ENCODE assay signal across 11 mouse cellular contexts in genomic region chr9:66887960-66888610, GRCm38 (mm10). TPM values are rescaled to one million over a fixed set of nuclear protein-coding genes. Genes with fewer than 3 reads are reported as not detected.
A peak's percentile ranks its signal among the peaks of the same experiment; 100 is the strongest.
DNase-seq lines count a peak whose midpoint lies in the region; ATAC-seq and TF ChIP-seq lines count a peak whose summit lies in the region.
"Had no signal": no experiment of that assay in that cellular context is flagged by ENCODE, and none has a peak within 500 bp of the region (broad histone marks: within the 10 kb centered on the region; RNA-seq: fewer than 3 reads in every experiment).

No protein-coding gene starts in this region.

- DNase-seq in intestine, embryonic 14.5 days (ENCODE audit: low spot score), result no peak
- peak; percentile 46 for DNase-seq in midbrain, embryonic 14.5 days
- DNase-seq in cerebellum, postnatal 10 days, result no peak
- no peak for DNase-seq in layer of hippocampus, adult 8-10 months (ENCODE audit: low spot score in 2 of 2)
- DNase-seq in layer of hippocampus, adult 9-11 months, result no peak
- DNase-seq: adrenal gland, postnatal 14 days; heart, postnatal 14 days had no signal

- no peaks in the 10 kb centered on the region for H3K36me3 ChIP-seq in intestine, embryonic 14.5 days (ENCODE audit: control insufficient read depth, insufficient read depth, low read length)
- no peaks in the 10 kb centered on the region for H3K36me3 ChIP-seq in intestine, postnatal 0 days (ENCODE audit: control insufficient read depth, insufficient read depth)
- no peaks in the 10 kb centered on the region for H3K36me3 ChIP-seq in midbrain, embryonic 14.5 days (ENCODE audit: control insufficient read depth, insufficient read depth, low read length)
- H3K36me3 ChIP-seq: embryonic facial prominence, embryonic 15.5 days had no signal

- H3K4me2 ChIP-seq in intestine, embryonic 14.5 days (ENCODE audit: low read length), result no peak overlapping the region
- H3K4me2 ChIP-seq in intestine, postnatal 0 days (replicated peaks; ENCODE audit: low read depth), result no peak overlapping the region
- no peak overlapping the region for H3K4me2 ChIP-seq in midbrain, embryonic 14.5 days (ENCODE audit: low read length)
- H3K4me2 ChIP-seq: embryonic facial prominence, embryonic 15.5 days had no signal

- TF ChIP-seq CTCF in intestine, postnatal 0 days (IDR thresholded peaks at IDR 0.05; ENCODE audit: low read depth), result no peak

- H3K27ac ChIP-seq in intestine, embryonic 14.5 days (ENCODE audit: low read depth), result 0 out of 2 replicates have a peak overlapping the region, but pooled peaks have one; percentile 18
- no peak overlapping the region for H3K27ac ChIP-seq in intestine, postnatal 0 days (ENCODE audit: low read depth, low read length)
- peak overlapping the region; percentile 28; the same call in 1 of the 2 replicates for H3K27ac ChIP-seq in midbrain, embryonic 14.5 days (replicated peaks; ENCODE audit: low read depth, low read length)
- H3K27ac ChIP-seq: embryonic facial prominence, embryonic 15.5 days had no signal

- WGBS in intestine, embryonic 14.5 days, result 51% methylated on average over 6 of the region's 6 CpGs
- WGBS in intestine, postnatal 0 days, result 53% methylated on average over 6 of the region's 6 CpGs
- WGBS in midbrain, embryonic 14.5 days, result 36% methylated on average over 6 of the region's 6 CpGs

- no peak overlapping the region for H3K9ac ChIP-seq in intestine, embryonic 14.5 days (ENCODE audit: low read length)
- H3K9ac ChIP-seq in intestine, postnatal 0 days (ENCODE audit: low read depth, low read length), result no peak overlapping the region
- no peak overlapping the region for H3K9ac ChIP-seq in midbrain, embryonic 14.5 days (replicated peaks; ENCODE audit: low read length)
- H3K9ac ChIP-seq: embryonic facial prominence, embryonic 15.5 days had no signal

- no peak for ATAC-seq in intestine, embryonic 14.5 days (replicated peaks; ENCODE audit: low FRiP score, low TSS enrichment, low read depth)
- no peak for ATAC-seq in intestine, postnatal 0 days
- peak; percentile 55 for ATAC-seq in activated CD4-positive, CD25-positive, alpha-beta regulatory T cell, adult 4 months
- peak; percentile 33 to 37; a peak in 2 of 4 replicates for ATAC-seq in hematopoietic stem cell, adult 5-6 weeks (replicated peaks in 1 of 2; ENCODE audit: insufficient read depth in 1 of 2, low FRiP score in 2 of 2, low TSS enrichment in 1 of 2, low read depth in 1 of 2, poor library complexity in 2 of 2, severe bottlenecking in 2 of 2)
- no peak for ATAC-seq in midbrain, embryonic 14.5 days (ENCODE audit: low FRiP score, low TSS enrichment)

- no peaks in the 10 kb centered on the region for H3K9me3 ChIP-seq in intestine, embryonic 14.5 days (ENCODE audit: control insufficient read depth, low read length)
- no peaks in the 10 kb centered on the region for H3K9me3 ChIP-seq in intestine, postnatal 0 days (ENCODE audit: control insufficient read depth)
- H3K9me3 ChIP-seq in midbrain, embryonic 14.5 days (ENCODE audit: control insufficient read depth, low read length), result no peaks in the 10 kb centered on the region
- H3K9me3 ChIP-seq: embryonic facial prominence, embryonic 15.5 days had no signal

- no peak overlapping the region for H3K4me3 ChIP-seq in intestine, embryonic 14.5 days (ENCODE audit: low read depth, low read length)
- no peak overlapping the region for H3K4me3 ChIP-seq in intestine, postnatal 0 days (ENCODE audit: low read depth, low read length)
- H3K4me3 ChIP-seq in midbrain, embryonic 14.5 days (replicated peaks; ENCODE audit: low read depth, low read length), result no peak overlapping the region
- H3K4me3 ChIP-seq: embryonic facial prominence, embryonic 15.5 days had no signal

- 0 out of 2 replicates have a peak, but pooled peaks cover 12% of the 10 kb centered on the region for H3K4me1 ChIP-seq in intestine, embryonic 14.5 days (replicated peaks; ENCODE audit: control insufficient read depth, insufficient read depth, low read length)
- H3K4me1 ChIP-seq in intestine, postnatal 0 days (replicated peaks; ENCODE audit: control insufficient read depth, insufficient read depth, low read length), result peaks cover 14% of the 10 kb centered on the region; the same call in 1 of the 2 replicates
- peaks cover 27% of the 10 kb centered on the region for H3K4me1 ChIP-seq in midbrain, embryonic 14.5 days (ENCODE audit: control insufficient read depth, insufficient read depth, low read length)

- no peaks in the 10 kb centered on the region for H3K27me3 ChIP-seq in intestine, embryonic 14.5 days (replicated peaks; ENCODE audit: control insufficient read depth, insufficient read depth, low read length)
- H3K27me3 ChIP-seq in intestine, postnatal 0 days (replicated peaks; ENCODE audit: control insufficient read depth, insufficient read depth, low read length), result no peaks in the 10 kb centered on the region
- H3K27me3 ChIP-seq in midbrain, embryonic 14.5 days (ENCODE audit: control insufficient read depth, insufficient read depth, low read length), result no peaks in the 10 kb centered on the region
- H3K27me3 ChIP-seq: embryonic facial prominence, embryonic 15.5 days had no signal

RNA-seq across cellular contexts. Expression of gene Rab8b, which starts 31.4 kb away (rescaled TPM):
- 26.1 and 30.2 TPM in 2 replicates for polyA plus RNA-seq in intestine, embryonic 14.5 days (2014; fragmentation: Nextera tagmentation; extraction: Ambion mirVana)
- polyA plus RNA-seq in intestine, postnatal 0 days (2015; fragmentation: Nextera tagmentation; extraction: Ambion mirVana), result 16.2 and 18.9 TPM in 2 replicates
- polyA plus RNA-seq in activated CD4-positive, CD25-positive, alpha-beta regulatory T cell, adult 4 months (2017; shearing (Covaris generic)), result 100 to 1,000 TPM; 157 to 180 TPM
- 99.3 and 118 TPM in 2 replicates for total RNA-seq in hematopoietic stem cell, adult 5-6 weeks (2017)
- 20.8 and 27.6 TPM in 2 replicates for polyA plus RNA-seq in midbrain, embryonic 14.5 days (2014; fragmentation: Nextera tagmentation; extraction: Ambion mirVana)
- 10 to 100 TPM; 37.9 to 58.3 (median 47.4) TPM for total RNA-seq in layer of hippocampus, adult 8-10 months (2022)

RNA-seq across cellular contexts. Expression of gene Aph1c, which starts 53.6 kb away (rescaled TPM):
- polyA plus RNA-seq in intestine, embryonic 14.5 days (2014; fragmentation: Nextera tagmentation; extraction: Ambion mirVana), result 3.0 and 5.2 TPM in 2 replicates
- 36.8 and 44.0 TPM in 2 replicates for polyA plus RNA-seq in intestine, postnatal 0 days (2015; fragmentation: Nextera tagmentation; extraction: Ambion mirVana)
- polyA plus RNA-seq in activated CD4-positive, CD25-positive, alpha-beta regulatory T cell, adult 4 months (2017; shearing (Covaris generic)), result 1 to 10 TPM in 1 of 2 experiments, not detected in 1; 1.2 TPM
- 1.4 and 5.5 TPM in 2 replicates for total RNA-seq in hematopoietic stem cell, adult 5-6 weeks (2017)
- polyA plus RNA-seq in midbrain, embryonic 14.5 days (2014; fragmentation: Nextera tagmentation; extraction: Ambion mirVana), result 2.1 and 3.4 TPM in 2 replicates
- total RNA-seq in layer of hippocampus, adult 8-10 months (2022), result 10 to 100 TPM in 2 of 4 experiments, 1 to 10 TPM in 2; 7.3 to 11.2 (median 9.6) TPM

RNA-seq across cellular contexts. Expression of gene Rps27l, which starts 57.8 kb away (rescaled TPM):
- 723 and 793 TPM in 2 replicates for polyA plus RNA-seq in intestine, embryonic 14.5 days (2014; fragmentation: Nextera tagmentation; extraction: Ambion mirVana)
- 712 and 778 TPM in 2 replicates for polyA plus RNA-seq in intestine, postnatal 0 days (2015; fragmentation: Nextera tagmentation; extraction: Ambion mirVana)
- polyA plus RNA-seq in activated CD4-positive, CD25-positive, alpha-beta regulatory T cell, adult 4 months (2017; shearing (Covaris generic)), result 100 to 1,000 TPM; 217 to 295 TPM
- 82.7 and 100 TPM in 2 replicates for total RNA-seq in hematopoietic stem cell, adult 5-6 weeks (2017)
- polyA plus RNA-seq in midbrain, embryonic 14.5 days (2014; fragmentation: Nextera tagmentation; extraction: Ambion mirVana), result 245 and 251 TPM in 2 replicates
- total RNA-seq in layer of hippocampus, adult 8-10 months (2022), result 10 to 100 TPM; 38.7 to 48.0 (median 44.1) TPM

Comparison
In these comparisons a context has a peak if more than half of its experiments do, and no peak if none do; other contexts are left out.
1. ATAC-seq: peak in activated CD4-positive, CD25-positive, alpha-beta regulatory T cell, adult 4 months (single experiment) and hematopoietic stem cell, adult 5-6 weeks (2 of 2); none in intestine, embryonic 14.5 days (single experiment), intestine, postnatal 0 days (single experiment) and midbrain, embryonic 14.5 days (single experiment).